Mouse (Mus musculus) right cerebral cortex, postnatal 14 days (tissue): Measurements from ENCODE around the gene Olfr432.
"Not testable (repeated sequence)": the region's sequence is repeated elsewhere in the genome, so short reads cannot be mapped to it uniquely, and the experiment has no call there.

ENCODE experiments used
- DNase-seq: peaks from one replicate; pipeline ENCODE4 v3.0.0; 2022

The Olfr432 gene

DNA sequence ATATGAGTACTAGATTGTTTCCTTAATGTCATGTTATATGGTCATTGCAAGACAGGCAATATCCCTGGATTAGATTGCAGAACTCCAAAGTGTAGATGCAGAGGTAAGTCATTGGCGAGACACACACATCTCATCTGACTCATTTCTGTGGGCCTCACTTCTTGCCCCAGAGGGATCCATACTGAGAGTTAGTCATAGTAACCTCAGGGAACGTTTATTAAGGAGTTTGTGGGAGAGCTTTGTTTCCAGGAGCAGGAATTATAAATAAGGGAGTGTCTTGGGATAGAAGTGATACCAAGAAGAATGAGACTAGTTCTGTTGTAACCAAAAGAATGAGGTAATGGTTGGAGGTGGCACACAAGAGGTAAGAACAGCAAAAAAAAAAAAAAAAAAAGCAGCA, at the start of gene Olfr432:
Gene Olfr432, plus strand, starts transcription at position 313 of the 400 bp plus-strand sequence.
- no peak for DNase-seq

DNA sequence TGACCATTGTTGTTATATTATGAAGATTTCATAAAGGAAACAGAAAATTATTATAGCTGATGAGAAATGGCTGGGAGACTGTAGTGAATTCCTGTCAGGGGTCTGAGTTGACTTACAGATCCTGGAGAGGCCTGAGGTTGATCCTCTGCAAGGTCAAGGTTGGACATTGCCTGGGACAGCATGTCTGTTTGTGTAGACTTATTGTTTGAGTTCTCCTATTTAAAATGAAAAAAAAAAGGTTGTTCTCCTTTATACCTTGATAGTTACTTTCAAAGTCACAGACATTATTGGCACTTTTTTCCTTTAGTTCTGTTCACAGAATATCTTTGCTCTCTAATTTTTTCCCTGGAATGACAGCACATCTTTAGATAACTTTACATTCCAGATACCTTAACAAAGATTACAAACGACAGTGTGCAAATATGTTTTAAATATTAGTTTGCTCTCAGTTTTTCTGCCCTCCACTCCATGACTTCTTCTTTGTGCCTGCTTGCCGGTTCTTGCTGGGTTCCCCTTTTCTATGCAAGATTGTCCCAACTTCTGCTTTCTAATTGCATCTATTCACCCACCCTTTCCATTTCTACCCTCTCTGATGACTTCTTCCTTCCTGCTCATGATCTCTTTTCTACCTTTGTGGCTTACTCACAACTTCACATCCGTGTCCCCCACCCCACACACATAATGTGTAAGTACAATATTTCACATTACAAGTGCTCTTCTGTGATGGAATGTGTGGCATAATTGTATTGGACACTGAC, 44.5 kb upstream of the Olfr432 start:
- not testable (repeated sequence) for DNase-seq

DNA sequence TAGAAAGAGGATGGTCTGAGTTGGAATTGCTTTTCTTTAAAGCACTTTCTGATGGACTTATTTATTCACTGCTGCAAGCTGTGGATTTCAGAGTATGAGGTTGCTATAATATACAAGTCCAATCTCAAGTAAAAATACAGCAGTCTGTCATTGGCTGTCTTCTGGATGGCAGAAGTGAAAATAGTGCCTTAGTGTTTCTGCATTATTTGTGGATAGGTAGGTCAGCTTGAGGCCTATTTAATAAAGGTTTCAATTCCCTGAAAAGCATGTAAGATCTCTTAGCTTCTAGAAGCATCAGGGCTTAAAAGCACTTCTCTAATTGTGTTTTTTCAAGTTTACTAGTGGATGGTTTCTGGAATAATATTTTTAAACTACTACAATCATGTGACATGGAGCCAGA, 42.0 kb upstream of the Olfr432 start:
- DNase-seq, result not testable (repeated sequence)

DNA sequence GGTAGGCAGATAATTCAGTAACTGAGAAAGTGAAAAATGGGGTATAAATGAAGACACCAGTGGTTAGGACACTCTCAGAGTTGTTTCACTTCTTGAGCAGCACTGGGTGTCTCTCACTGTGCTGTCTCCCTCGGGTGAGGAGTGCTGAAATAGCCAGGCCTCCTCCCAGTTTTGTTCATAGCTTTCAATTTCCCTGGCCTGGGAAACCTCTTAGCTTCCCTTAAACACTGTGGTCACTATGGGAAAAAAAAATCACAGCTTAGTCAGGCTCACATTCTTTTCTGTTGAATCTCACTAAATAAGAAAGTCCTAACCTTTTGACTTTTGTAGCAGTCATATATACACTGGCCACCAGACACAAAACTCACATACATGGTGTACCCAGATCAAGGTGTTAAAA, 17.3 kb upstream of the Olfr432 start, which contains the start of gene Ifi205:
Gene Ifi205, minus strand, starts transcription at position 113 of the 400 bp plus-strand sequence.
- no peak for DNase-seq

DNA sequence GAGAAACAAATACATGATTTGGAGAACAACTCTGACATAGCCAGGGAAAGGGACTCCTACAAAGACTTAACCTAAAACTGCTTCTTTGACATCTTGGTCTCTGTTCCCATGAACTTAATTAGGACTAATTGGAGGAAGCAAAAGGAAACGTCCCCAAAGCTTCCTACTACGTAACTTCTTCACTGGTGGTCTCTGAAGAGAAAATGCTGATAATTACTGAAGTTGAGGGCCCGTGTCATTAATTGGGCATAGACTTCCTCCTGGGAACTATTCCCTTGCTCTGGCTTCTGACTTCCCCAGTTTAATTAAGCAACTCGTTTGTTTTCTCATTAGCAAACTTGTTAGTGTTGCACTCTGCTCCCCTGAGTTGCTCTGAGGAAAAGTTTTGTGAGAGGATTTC, 13.2 kb upstream of the Olfr432 start:
- DNase-seq, result no peak

DNA sequence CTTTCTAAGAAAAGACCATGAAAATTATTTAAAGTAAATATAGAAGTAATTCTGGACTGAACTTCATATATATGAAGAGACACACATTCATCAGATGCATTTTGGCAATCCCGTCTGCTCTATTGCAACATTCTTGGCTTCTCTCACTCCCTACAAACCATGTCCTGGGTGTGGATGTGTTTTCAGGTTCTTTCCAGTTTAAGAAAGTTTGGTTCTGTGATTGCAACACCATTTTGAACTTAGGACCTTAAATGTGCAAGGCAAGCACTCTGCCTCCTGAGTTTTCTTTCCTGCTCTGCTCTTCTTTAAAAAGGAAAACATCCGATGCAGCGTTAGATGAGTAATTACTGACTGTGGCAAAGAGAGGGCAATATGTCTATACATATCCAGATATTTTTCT, 10.5 kb upstream of the Olfr432 start:
- no peak for DNase-seq

DNA sequence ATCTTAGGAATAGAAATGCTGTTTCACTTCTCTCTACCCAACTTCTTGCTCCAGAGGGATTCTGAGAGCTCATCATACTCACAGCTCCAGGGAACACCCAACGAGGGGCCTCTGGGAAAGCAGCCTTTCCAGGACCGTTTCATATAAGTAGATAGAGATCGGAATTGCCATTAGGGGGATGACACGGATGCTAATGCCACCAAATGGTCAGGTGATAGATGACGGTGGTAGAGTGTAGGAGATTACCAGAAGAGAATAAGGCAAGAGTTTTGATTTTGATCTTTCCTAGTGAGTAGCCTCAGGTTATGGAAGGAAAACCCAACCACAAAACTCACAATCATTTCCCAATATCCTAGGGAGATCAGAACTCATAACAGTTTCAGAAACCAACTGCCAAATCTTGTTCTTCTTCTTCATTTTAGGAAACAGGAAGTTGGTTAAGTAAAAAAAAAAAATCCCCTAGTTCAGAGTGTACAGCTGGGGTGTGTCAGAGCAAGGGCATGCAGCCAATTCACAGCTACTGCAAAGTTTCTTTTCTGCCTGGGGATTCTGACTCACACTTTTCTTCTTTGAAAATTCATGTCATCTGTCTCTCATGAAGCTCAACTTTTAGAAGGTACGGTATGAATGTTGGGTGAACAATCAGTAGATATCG, 8.4 kb upstream of the Olfr432 start, which contains the start of gene Olfr433:
Gene Olfr433, plus strand, starts transcription at position 183 of the 655 bp plus-strand sequence.
- peak; percentile 17 for DNase-seq

DNA sequence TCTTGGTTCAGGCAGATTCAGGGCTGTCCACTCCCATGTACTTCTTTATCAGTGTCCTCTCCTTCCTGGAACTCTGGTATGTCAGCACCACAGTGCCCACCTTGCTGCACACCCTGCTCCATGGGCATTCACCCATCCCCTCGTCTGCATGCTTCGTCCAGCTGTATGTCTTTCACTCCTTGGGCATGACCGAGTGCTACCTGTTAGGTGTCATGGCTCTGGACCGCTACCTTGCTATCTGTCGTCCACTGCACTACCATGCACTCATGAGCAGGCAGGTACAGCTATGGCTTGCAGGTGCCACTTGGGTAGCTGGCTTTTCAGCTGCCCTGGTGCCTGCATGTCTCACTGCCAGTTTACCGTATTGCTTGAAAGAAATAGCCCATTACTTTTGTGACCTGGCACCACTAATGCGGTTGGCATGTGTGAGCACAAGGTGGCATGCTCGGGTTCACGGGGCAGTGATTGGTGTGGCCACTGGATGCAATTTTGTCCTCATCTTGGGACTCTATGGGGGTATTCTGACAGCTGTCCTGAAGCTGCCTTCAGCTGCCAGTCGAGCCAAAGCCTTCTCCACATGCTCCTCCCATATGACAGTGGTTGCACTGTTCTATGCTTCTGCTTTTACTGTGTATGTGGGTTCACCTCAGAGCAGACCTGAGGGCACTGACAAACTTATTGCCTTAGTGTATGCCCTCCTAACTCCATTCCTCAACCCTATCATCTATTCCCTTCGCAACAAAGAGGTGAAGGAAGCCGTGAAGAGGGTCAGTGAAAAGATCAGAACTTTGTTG, 6.7 kb upstream of the Olfr432 start:
- not testable (repeated sequence) for DNase-seq

DNA sequence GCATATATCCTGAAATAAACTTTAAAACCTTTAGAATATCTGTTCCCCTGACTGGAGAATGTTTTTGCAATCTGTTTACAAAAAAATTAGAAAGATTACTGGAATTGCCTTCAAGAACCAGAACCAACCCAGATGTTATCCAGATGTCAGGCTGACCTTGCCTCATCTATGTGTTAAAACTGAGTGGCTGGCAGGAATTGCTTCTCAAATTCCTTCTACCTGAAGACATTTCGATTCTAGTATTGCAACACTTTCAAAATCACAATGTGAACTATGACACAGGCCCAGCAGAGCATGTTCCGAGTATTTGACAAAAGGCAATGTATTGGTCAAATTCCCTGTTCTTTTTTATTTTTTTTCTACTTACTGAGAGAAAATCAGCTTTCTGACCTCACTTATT, 4.6 kb upstream of the Olfr432 start:
- no peak for DNase-seq

DNA sequence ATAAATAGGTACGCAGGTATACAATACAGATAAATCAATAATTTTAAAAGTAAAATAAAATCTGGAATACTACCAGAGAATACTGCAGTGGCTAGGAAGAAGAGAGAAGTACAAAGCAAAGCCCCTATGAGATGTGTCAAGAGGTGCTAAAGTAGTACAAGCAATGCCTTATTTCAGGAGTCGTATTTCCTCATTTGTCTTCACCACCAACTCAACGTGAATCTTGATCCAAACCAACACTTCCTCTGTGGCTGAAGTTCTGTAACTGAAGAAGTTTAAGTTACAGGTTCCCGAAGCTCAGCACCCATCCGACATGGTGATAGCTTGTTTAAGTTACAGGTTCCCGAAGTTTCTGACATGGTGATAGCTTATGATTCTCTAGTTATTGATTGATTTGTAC, 778 bp upstream of the Olfr432 start:
- DNase-seq, result not testable (repeated sequence)

DNA sequence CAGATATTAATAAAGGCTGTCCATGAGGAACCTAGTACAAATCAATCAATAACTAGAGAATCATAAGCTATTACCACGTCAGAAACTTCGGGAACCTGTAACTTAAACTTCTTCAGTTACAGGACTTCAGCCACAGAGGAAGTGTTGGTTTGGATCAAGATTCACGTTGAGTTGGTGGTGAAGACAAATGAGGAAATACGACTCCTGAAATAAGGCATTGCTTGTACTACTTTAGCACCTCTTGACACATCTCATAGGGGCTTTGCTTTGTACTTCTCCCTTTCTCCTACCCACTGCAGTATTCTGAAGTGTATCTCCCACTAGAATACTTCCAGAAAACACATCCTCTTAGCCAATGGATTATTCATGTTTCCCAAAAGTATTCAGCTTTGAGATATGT, 352 bp downstream of the Olfr432 start:
- not testable (repeated sequence) for DNase-seq

DNA sequence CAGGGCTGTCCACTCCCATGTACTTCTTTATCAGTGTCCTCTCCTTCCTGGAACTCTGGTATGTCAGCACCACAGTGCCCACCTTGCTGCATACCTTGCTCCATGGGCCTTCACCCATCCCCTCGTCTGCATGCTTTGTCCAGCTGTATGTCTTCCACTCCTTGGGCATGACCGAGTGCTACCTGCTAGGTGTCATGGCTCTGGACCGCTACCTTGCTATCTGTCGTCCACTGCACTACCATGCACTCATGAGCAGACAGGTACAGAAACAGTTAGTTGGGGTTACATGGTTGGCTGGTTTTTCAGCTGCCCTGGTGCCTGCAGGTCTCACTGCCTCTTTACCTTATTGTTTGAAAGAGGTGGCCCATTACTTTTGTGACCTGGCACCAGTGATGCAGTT, 1.5 kb downstream of the Olfr432 start:
- DNase-seq, result no peak

DNA sequence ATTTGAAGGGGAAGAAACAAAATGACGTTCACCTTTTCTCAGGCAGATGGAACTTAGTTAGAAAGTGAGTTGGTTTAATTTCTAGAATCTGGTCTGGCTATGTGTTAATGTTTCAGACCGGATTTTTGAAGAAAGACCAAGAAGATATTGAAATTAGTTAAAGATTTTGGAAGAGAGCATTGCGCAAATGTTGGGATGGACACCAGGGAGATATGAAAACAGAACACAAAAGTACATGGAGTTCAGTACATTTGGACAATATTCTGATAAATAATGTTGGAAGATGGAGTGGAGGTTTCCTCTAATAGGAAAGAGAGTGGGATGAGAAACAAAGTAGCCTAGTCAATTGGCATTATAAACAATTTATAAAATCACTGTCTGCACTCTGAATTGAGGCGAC, 2.5 kb downstream of the Olfr432 start:
- no peak for DNase-seq

DNA sequence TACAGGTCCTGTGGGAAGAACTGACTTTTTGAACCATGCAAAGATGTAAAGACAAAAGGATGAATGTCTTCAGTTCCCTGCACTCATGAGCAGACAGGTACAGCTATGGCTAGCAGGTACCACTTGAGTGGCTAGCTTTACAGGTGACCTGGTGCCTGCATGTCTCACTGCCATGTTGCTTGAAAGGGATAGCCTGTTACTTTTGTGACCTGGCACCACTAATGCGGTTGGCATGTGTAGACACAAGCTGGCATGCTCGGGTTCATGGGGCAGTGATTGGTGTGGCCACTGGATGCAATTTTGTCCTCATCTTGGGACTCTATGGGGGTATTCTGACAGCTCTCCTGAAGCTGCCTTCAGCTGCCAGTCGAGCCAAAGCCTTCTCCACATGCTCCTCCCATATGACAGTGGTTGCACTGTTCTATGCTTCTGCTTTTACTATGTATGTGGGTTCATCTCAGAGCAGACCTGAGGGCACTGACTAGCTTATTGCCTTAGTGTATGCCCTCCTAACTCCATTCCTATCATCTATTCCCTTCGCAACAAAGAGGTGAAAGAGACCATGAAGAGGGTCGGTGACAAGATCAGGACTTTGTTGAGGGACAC, 3.0 kb downstream of the Olfr432 start:
- DNase-seq, result no peak

DNA sequence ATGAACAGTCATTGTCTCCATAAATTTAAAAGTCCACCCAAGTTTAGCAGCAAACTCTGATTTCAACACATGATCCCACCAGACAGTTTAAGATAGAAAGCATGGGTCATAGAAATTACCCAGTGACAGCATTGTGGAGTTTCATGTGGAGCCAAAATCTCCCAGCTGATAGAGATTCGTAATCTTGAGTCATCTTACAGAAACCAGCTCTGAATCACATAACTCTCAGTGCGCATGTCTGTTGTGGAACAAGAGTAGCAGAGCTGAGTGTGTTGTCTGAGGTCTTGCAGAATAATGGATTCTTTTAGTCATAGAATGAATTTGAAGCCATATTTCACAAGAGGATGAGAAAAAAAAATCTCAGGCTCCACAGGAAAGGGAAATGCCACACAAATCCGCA, 4.0 kb downstream of the Olfr432 start:
- DNase-seq, result no peak

DNA sequence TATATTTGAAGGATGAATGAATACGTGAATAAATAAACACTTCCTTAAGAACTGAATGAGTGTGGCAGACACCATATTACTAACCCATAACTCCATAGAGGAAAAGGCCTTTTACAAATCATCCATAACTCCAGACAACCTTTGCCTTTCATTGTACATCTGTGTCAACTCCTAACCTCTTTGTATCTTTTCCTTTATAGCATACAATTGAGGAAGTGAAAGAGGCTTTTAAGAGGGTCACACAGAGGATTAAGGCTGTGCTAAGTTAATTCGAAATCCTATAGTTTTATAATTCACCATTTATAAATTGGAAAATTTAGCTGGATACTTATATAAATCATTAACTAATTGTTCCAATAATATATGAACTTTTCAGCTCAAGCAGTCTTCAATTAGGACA, 6.2 kb downstream of the Olfr432 start:
- DNase-seq, result no peak

DNA sequence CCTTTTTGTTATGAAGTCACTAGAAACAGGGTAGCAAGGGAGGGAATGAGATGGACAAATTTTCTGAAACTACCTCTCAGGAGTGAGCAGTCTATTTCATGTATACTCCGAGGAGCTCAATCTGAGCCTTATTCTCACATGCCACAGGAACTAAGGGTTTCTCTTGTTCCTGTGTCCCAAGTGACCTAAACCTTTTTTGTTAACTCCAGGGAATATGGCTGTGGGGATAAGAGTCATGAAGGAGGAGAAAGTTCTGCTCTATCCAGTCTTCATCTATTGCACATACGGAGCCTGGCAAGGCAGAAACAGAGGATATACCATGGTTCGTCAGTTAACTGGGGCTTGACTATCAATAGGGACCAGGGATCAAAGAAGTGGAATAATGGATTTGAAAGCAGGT, 17.3 kb downstream of the Olfr432 start, which contains the start of gene Olfr430:
Gene Olfr430, plus strand, starts transcription at position 301 of the 400 bp plus-strand sequence.
- DNase-seq, result no peak

DNA sequence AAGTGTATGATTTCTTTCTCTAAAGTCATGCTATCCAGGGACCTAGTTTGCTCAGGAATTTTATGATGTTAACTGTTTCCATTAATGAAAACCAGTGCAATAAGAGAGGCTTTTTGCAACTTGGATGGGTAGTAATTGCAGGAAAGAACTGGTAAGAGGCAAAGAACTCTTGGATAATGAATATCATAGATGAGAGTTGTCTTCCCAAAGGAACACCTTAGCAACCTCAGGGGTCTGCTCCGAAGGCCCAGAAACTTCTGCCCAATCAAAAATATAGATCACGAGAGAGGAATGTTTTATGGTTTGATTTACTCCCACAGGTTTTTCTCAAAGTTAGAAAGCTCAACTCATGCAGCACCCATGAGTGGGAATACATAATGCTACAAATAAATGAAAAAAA, 35.0 kb downstream of the Olfr432 start, which contains the start of gene Olfr429:
Gene Olfr429, plus strand, starts transcription at position 301 of the 400 bp plus-strand sequence.
- DNase-seq, result no peak

DNA sequence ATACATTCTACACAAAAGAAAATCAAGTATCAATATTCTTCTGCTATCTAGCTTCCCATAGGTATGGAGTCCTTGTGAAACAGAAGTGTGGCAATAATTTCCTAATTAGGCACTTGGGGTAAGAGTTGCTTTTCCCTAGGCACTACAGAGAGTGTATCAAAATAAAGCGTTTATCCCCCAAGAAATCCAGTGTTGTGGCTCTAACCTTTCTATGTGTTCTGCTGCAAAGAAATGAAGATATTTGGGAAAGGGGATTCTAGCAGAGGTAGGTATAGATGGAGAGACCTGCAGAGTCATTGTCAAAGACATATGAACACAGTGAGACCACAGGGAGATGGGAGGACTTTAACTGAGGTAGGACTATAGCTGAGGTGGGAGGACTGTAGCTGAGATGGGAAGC, 47.6 kb downstream of the Olfr432 start, which contains the start of gene Olfr427:
Gene Olfr427, plus strand, starts transcription at position 301 of the 400 bp plus-strand sequence.
- DNase-seq, result no peak

DNA sequence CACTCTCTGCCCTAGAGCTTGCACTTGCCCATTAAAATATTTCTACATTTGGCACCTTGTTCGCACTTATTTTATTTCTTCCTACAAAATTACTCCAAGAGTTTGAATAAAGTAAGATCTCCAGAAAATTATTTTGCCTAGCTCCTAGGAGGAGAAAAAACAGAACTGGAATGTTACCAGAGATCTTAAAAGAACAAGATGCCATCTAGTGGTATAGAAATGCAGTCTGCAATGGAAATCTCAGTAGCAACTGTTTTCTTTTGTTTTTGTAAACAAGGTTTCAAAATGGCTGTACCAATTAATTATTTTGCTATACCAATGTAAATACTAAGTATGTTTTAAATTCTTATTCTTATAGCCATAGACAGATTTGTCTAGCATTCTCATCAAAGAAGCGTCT, 54.7 kb downstream of the Olfr432 start:
- DNase-seq, result no peak
